Mouse (Mus musculus): ENCODE results near the gene Irf9.

The Irf9 gene

GRCm38 (mm10) chr14:55603271-55603632 lies at the start of gene Irf9:
Gene Irf9, plus strand, starts transcription at chr14:55603571.
- no peak for DNase-seq

- no peak for DNase-seq
Observed at GRCm38 (mm10) chr14:55554635-55555034, 48.7 kb upstream of the Irf9 start.

GRCm38 (mm10) chr14:55555788-55556187 lies 47.6 kb upstream of the Irf9 start:
- DNase-seq: no peak

- DNase-seq: peak; percentile 78
Observed at GRCm38 (mm10) chr14:55557003-55557402, 46.4 kb upstream of the Irf9 start.

DNA sequence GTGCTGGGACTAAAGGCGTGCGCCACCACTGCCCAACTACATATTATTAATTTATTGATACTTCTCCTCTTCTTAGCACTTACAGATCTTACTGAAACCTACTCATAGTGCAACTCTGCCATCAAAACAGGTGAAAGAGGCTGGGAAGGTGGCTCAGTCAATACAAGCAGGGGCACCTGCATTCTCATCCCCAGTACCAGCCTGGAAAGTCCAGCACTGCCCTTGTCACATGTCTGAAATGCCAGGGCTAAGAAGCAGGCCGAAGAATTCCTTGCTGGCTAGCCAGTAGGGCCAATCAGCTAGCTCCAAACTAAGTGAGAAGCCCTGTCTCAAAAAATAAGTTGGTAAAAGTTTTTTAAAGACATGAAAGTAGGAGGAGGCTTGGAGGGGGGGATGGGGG lies 45.8 kb upstream of the Irf9 start:
- no peak for DNase-seq

DNA sequence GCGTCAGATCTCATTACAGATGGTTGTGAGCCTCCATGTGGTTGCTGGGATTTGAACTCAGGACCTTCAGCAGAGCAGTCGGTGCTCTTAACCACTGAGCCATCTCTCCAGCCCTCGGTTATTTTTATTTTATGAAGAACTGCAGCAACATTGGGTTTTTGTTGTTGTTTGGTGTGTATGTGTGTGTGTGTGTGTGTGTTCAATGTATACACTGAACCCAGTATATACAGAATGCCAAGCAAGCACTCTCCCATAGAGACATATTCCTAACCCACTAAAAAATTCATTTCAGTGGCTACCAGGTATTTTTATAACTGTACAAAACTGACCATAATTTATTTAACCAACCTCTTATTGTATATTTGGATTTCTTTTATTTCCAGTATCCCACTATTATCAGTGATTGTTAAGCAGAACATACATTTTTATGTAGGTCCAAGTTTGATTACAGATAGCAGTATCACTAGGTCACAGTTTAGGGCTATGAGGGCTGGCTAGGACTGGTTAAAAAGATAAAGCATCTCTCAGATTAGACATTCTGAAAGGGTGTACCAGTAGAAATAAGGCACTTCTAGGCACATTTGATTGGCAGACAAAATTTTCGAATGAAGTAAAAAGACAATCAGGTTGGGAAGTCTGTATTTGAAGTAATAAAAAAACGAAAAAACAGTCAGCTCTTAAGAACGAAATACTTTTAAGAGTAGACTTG lies 44.5 kb upstream of the Irf9 start:
- no peak for DNase-seq

GRCm38 (mm10) chr14:55559799-55560201 lies 43.6 kb upstream of the Irf9 start, which contains the start of gene Dcaf11:
Gene Dcaf11, plus strand, starts transcription at chr14:55560006.
- DNase-seq: peak; percentile 97

- DNase-seq: peak; percentile 100
Observed at GRCm38 (mm10) chr14:55560202-55561073, 42.9 kb upstream of the Irf9 start, which contains the start of gene A730061H03Rik. Gene A730061H03Rik, minus strand, starts transcription at chr14:55560406.

DNA sequence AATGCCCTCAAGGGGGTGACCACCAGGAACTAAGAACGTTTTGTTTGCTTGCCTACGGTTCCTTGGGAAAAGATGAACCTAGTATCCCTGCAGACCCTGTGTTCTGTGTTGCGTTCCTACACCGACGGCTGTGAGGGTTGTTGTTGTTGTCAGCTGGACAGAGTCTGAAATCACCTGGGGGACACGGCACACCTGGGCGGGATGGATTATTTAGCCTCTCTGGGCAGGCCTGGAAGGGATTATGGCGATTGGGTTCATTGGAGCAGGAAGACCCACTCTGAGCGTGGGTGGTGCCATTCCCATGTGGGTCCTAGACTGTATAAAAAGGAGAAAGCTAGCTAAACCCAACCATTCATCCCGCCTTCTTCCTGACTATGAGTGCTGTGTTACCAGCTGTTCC lies 41.5 kb upstream of the Irf9 start:
- no peak for DNase-seq

DNA sequence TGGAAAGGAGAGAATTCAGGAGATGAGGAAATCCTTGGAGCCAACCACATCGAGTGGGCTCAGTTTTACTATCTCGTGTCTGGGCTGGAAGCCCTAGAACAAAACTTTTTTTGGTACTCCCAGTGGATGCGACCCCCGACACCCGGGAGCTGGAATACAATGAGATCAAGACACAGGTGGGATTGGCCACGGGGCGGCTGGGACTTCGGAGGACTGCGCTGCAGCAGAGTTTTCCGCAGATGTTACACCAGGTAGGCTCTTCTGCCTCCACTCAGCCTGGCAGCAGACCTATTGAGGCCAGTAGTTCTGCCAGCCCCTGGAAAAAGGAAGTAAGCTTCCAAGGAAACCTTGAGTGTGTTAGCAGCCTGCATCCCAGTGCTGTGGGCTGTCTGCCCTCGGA lies 40.1 kb upstream of the Irf9 start:
- DNase-seq: no peak

DNA sequence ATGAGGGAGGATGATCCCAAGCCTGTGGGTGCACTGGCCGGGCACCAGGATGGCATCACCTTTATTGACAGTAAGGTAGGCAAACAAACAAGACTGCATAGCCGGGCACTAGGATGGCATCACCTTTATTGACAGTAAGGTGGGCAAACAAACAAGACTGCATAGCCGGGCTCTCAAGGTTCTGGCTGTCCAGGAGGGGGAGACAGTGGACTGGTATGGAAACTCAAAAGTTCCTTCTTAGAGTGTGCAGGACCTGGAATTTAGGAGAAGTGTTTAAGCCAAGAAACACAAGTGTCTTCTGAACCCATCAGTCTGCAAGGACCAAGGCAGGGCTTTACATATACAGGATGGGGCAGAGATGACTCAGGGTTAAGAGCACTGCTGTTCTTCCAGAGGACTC lies 37.6 kb upstream of the Irf9 start:
- no peak for DNase-seq

DNA sequence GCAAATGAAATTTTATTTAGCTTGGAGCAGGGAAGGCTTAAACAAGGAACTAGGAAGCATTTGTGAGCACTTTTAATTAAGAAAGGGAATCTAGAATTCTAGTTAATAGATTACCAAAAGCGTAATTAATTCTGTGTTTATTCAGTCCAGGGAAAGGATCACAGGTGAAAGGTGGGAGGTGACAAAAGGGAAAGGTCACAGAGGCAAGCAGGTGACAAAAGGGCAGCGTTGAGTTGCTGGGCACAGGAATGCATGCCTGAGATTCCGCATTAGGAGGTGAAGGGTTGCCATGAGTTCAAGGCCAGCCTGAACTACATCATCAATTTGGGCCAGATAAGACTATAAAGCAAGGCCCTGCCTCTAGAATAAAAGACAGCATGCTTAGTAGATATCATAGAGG lies 35.9 kb upstream of the Irf9 start:
- DNase-seq: no peak

DNA sequence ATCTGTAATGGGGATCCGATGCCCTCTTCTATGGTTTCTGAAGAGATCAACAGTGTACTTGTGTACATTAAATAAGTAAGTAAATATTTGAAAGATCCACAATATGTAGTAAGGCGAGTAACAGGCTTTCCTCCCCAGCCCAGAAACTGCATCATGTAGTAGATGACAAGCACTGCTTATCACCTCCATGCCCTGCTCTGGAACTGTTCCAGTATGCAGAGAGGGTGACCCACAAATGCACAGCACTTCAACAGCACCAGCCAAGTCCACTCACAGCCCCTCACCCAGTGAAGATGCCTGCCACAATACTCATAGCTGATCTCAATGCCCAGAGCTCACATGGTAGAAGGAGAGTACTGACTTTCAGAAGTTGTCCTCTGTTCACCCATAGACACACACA lies 32.8 kb upstream of the Irf9 start:
- DNase-seq: no peak

DNA sequence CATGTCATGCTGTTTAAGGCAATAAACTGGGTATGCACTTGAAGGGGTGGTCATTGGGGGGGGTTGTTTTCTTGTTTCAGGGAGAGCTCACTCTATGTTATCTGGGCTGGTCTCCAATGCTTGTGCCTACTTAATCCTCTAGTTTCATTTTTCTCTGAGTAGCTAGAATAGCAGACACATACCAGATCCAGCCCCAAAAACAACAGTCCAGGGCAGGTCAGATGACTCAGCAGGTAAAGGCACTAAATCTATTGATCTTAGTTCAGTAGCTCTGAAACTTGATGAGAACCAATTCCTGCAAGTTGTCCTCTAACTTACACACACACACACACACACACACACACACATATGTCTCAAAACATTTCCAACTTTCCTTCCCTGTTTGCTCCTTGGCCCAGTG lies 31.6 kb upstream of the Irf9 start:
- DNase-seq: no peak

GRCm38 (mm10) chr14:55575302-55575701 lies 28.1 kb upstream of the Irf9 start, which contains the start of gene Fitm1:
Gene Fitm1, plus strand, starts transcription at chr14:55575617.
- DNase-seq: no peak

GRCm38 (mm10) chr14:55575711-55576110 lies 27.7 kb upstream of the Irf9 start:
- no peak for DNase-seq

GRCm38 (mm10) chr14:55576376-55576775 lies 27.0 kb upstream of the Irf9 start:
- no peak for DNase-seq

- DNase-seq: peak; percentile 86
Observed at GRCm38 (mm10) chr14:55577871-55578667, 25.3 kb upstream of the Irf9 start, which contains the start of gene Psme1. Gene Psme1, plus strand, starts transcription at chr14:55578123.

- DNase-seq: no peak
Observed at GRCm38 (mm10) chr14:55578668-55579269, 24.6 kb upstream of the Irf9 start.

- no peak for DNase-seq
Observed at GRCm38 (mm10) chr14:55579511-55580496, 23.6 kb upstream of the Irf9 start.

DNA sequence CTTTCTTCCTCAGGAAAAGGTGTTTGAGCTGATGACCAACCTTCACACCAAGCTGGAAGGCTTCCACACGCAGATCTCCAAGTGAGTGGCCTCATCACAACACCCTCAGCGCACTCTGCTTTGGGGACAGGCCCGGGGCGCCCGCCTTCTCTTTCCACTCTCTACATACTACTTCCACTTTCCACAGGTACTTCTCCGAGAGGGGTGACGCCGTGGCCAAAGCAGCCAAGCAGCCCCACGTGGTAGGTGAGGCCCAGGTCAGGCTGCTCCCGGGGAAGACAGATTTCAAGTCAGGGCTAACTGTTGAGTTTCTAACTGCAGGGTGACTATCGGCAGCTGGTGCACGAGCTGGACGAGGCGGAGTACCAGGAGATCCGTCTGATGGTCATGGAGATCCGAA lies 22.6 kb upstream of the Irf9 start:
- no peak for DNase-seq

Measured in retina, postnatal 1 day (tissue).